Comparison of ENCODE assay signal across 9 mouse cellular contexts in the genomic region with DNA sequence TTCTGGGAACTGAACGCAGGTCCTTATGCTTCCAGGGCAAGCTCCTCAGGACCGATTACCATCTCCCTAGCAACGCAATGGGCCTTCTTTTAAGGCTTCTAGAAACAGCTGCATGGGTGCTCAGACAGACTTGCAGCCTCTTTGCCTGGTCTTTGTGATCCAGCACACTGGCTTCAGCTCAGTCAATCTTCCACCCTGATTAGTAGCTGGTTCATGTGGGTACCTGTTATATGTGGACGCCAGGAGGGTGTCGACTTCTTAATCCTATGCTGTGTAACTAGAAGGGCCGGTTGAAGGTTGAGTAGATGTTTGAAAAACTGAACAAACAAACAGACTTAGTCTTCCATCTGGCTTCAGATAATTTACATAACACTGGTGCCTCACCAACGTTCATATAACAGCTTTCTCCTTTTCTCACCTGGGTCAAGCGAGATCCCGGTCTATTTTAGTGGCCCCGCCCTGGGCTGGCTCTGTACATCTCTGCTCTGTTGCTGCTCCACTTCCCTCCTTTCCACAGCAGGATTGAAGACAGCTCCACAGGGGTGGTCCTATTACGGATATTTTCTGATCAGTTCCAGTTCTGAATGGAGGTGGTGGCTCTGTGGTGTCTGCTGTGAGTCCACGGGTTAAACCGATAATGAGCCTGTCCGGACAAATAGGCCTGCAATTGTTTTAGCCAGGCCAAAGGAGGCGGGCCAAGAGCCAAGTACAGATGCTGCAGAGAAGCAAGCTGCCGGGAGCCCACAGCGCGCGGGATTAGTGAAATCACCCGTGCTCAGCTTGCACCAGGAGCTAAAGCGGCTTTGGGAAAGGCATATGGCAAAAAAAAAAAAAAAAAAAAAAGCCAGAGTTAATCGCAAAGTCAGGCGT.
DNase-seq lines count a peak whose midpoint lies in the region; ATAC-seq lines count a peak whose summit lies in the region.
"Had no signal": no experiment of that assay in that cellular context is flagged by ENCODE, and none has a peak within 500 bp of the region (broad histone marks: within the 10 kb centered on the region; RNA-seq: fewer than 3 reads in every experiment).

No protein-coding gene starts in this region.

- no peaks in the 10 kb centered on the region for H3K36me3 ChIP-seq in neural tube, embryonic 13.5 days

- H3K27me3 ChIP-seq in neural tube, embryonic 13.5 days, result peaks cover 17% of the 10 kb centered on the region
- H3K27me3 ChIP-seq: Patski had no signal

- ATAC-seq in neural tube, embryonic 13.5 days (ENCODE audit: low read depth), result peak; percentile 69
- ATAC-seq: Patski had no signal

- WGBS in neural tube, embryonic 13.5 days, result 38% methylated on average over 23 of the region's 23 CpGs

- no peaks in the 10 kb centered on the region for H3K9me3 ChIP-seq in neural tube, embryonic 13.5 days

- H3K4me2 ChIP-seq in neural tube, embryonic 13.5 days, result peak overlapping the region; percentile 47

- peak overlapping the region; percentile 49 for H3K9ac ChIP-seq in neural tube, embryonic 13.5 days

- peaks cover 34% of the 10 kb centered on the region for H3K4me1 ChIP-seq in neural tube, embryonic 13.5 days (replicated peaks)

- peak overlapping the region; percentile 74 for H3K27ac ChIP-seq in neural tube, embryonic 13.5 days (replicated peaks)

- peak; percentile 26 to 27 for DNase-seq in left cerebral cortex, adult 18-20 months (ENCODE audit: low spot score in 2 of 2)
- DNase-seq in left cerebral cortex, adult 11 months (ENCODE audit: low spot score), result no peak
- DNase-seq in cerebellum, postnatal 10 days, result peak; percentile 90 to 95
- peak; percentile 36 to 42 for DNase-seq in frontal cortex, postnatal 36 days (ENCODE audit: low spot score in 2 of 2)
- DNase-seq in layer of hippocampus, postnatal 14 days (ENCODE audit: low spot score in 2 of 2), result peak; percentile 12 to 58
- no peak for DNase-seq in thymus, postnatal 0 days (ENCODE audit: low spot score)
- no peak for DNase-seq in spleen, postnatal 36 days (ENCODE audit: low spot score in 2 of 2)

- no peak overlapping the region for H3K4me3 ChIP-seq in neural tube, embryonic 13.5 days

Comparison
In these comparisons a context has a peak if more than half of its experiments do, and no peak if none do; other contexts are left out.
1. DNase-seq: peak in left cerebral cortex, adult 18-20 months (2 of 2), cerebellum, postnatal 10 days (2 of 2), frontal cortex, postnatal 36 days (2 of 2) and layer of hippocampus, postnatal 14 days (2 of 2); none in left cerebral cortex, adult 11 months (single experiment), thymus, postnatal 0 days (single experiment) and spleen, postnatal 36 days (0 of 2).